Mouse (Mus musculus): Measurements from ENCODE around the gene Ngfr.
"Not testable (repeated sequence)": the region's sequence is repeated elsewhere in the genome, so short reads cannot be mapped to it uniquely, and the experiment has no call there.

Gene Ngfr

DNA sequence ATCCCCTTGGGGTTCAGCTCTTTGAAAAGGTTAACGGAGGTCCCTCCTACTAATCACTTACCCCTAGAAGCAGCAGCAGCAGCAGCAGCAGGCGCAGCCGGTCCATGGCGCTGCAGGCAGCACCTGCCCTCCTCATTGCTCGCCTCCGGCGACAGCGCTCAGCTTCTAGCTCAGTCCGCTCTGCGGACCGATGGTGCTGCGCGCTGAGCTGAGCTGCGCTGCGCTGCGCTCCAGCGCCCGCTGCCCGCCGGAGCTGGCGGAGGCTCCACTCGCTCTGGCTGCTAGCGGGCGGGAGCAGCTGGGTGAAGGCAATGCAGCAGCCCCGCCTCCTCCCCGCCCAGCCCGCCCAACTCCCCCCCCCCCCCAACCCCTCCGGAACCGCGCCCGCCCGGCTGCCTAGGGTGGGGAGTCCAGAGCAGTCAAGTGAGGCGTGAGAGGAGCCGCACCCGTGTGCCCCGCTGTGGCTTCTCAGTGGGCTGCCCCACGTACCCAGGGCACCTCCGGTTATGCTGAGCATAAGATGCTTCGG lies at the start of gene Ngfr:
Gene Ngfr (minus strand): TSS at position 313 of the 529 bp plus-strand sequence.
- DNase-seq = peak; percentile 13 to 45

DNA sequence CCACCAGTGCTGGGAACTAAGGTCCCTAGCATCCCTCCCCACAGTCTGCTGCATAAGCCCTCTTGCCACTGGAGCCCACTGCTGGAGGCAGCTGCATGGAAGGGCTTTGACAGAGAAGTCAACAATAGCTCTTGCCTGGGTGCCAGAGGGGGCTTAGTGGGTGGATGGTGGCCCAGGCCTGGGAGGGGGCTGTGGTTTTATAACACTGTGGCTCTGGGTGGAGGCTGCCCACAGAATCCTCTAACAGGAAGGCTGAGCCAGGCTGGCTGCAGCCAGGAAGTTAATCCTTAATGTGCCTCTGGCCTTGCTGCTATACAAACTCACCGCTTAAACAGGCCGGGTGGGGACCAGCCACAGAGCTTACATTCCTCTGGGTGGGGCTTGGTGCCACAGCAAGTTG lies 47.5 kb upstream of the Ngfr start:
- DNase-seq = no peak

DNA sequence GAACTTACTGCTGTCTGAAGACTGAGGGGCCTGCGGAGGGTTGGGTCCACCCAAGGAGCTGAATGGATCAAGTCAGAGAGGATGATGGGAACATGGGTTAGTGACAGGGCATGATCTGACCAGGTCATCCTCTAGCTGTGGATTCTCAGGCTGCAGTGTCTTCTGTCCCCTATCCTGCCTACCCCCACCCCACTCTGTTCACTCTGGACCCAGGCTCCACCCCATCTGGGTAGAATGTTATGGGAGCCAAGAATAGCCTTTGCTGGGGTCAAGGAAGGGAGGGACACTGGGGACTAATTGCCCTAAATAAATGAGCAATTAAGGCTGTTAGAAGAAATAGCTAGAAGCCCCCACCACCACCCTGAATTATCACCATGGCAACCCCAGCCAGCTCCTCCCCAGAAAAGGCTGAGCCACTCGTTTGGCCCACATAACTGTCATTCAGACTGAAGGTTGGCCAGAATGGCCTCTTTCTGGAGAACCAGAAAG lies 46.0 kb upstream of the Ngfr start:
- no peak for DNase-seq

DNA sequence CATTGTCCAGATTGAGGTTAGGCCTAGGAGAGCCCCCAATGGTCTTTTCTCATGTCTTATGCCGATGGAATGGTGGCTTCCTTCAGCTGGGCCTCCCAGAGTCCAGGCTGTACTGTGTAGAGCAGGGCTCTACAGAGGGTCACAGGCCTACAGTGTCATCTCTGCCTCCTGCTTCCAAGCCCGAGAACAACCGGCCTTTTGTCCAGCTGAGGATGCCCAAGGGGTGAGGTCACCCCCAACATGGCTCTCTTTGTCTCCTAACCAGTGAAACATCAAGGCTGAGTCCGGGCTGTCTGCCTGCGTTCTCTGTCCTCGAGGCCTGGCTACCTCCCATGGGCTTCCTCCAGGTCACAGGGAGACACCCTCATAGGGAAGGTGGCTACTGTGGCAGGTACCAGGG lies 44.9 kb upstream of the Ngfr start:
- DNase-seq = no peak

DNA sequence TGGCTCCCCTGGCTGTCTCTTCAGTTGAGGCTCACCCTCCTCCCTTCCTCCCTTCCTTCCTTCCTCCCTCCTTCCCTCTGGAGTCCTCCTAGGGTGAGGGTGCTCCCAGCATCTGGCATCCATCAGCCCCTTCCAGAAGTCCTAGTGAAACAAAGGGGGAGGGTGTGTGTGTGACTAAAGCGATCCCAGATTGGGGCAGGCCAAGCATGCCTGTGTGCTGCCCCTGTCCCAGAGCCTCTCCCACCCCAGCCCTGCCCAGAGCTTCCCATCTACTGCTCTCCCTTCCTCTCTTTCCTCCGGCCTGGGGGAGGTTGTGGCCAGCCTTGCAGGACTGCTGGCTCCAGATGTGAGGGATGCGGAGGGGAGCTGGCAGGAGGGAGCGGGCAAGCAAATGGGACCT lies 43.8 kb upstream of the Ngfr start:
- DNase-seq = no peak

GRCm38 (mm10) chr11:95630558-95630957 lies 43.0 kb upstream of the Ngfr start:
- no peak for DNase-seq

DNA sequence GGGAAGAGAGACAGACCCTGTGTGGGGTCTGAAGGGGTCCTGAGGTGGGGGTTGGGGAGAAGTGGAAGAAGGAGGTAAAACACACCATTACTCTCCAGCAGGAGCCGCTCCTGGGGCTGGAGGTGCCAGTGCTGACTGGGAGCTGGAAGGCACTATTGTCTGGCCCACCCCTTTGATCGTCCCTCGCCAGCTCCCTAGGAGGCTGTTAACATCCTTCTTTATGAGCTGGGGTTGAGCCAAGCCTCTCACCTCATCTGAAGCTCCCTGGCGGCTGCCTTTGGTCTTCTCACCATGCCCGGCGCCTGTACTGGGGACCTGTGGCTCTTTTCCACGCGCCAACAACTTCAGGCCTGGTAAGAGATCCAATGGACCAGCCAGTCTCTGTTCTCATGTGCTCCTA lies 34.9 kb upstream of the Ngfr start:
- no peak for DNase-seq

DNA sequence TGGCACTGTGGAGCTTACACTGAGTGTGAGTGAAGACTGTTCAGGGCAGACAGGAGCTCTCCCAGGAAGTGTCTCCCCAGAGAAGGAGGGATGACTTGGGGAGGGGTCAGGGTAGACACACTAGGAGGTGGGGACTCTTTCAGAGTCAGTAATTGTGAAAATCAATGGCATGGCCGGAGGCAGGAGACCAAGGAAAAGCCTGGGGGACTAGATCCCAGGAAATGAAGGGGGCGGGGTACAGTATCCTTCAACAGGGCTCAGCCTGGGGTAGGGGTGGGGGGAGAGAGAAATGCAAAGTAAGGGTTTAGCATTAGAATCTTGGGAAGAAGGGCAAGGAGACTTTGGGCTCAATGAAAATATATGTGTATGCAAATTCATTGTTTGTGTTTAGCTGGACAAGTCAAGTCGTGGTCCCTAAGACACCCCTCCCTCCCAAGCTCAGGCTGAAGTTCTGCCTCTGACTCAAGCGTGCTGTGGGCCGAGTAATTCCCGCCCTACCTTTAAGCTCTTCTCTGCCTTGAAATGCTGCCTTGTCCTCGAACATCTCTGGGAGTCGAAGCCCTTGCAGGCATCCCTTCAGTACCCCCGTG lies 34.1 kb upstream of the Ngfr start:
- no peak for DNase-seq

DNA sequence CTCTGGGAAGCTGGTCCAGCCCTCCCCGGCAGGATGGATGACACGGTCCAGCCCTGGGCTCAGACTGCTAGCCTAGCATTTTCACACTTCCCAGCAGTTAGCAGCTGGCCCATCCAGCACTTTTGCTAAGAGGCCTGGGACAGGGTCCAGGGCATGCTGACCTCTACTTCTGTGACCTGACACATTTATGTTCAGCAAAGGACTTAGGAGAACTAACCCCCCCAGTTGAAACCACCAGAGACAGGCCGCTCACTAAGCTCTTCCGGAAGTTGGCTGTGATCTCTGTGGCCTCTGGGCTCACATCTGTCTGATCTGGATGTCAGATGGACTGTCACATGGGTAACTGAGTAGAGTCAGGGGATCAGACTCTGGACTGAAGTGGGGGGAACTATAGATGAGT lies 33.5 kb upstream of the Ngfr start:
- DNase-seq = no peak

GRCm38 (mm10) chr11:95619886-95620444 lies 32.4 kb upstream of the Ngfr start:
- DNase-seq = no peak

GRCm38 (mm10) chr11:95619081-95619480 lies 31.5 kb upstream of the Ngfr start:
- no peak for DNase-seq

- peak; percentile 9 to 14 for DNase-seq
Measured at GRCm38 (mm10) chr11:95617785-95618465, 30.4 kb upstream of the Ngfr start.

DNA sequence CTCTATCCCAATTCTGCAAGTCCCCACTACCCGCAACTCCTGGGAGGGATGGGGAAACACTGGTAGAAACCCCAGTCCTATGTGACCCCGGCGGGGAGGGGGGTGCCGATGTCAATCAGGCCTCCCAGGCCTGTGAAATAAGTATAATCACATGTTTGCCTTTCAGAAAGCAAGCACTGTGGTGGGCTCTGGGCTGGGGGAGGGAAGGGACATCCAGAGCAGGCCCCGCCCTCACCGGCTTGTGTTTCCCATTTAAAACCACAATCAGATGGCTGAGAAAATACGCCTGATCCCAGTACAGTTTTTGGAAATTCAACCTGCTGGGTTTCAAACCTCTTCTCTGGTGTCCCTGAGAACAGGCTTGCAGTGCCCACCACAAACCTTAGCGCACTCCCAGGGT lies 27.2 kb upstream of the Ngfr start:
- no peak for DNase-seq

DNA sequence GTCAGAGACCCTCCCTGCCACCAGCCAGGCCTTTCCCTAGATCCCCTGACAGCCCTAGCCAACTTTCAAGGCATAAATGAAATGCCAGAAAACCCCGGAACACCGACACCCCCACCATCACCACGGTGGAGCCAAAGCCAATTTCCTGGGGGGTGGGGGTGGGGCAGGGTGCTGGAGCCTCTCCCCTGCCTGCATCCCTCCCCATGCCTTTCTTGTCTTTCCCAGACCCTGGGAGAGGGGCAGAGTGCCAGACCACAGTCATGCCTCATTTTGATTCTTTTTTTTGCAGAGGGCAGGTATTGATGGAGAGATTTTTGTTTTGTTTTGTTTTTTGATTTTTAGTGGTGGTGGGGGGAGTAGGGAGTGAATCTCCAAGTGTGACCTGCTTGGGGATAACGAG lies 23.7 kb upstream of the Ngfr start:
- no peak for DNase-seq

GRCm38 (mm10) chr11:95610391-95610902 lies 22.9 kb upstream of the Ngfr start:
- no peak for DNase-seq

GRCm38 (mm10) chr11:95609924-95610323 lies 22.4 kb upstream of the Ngfr start:
- no peak for DNase-seq

DNA sequence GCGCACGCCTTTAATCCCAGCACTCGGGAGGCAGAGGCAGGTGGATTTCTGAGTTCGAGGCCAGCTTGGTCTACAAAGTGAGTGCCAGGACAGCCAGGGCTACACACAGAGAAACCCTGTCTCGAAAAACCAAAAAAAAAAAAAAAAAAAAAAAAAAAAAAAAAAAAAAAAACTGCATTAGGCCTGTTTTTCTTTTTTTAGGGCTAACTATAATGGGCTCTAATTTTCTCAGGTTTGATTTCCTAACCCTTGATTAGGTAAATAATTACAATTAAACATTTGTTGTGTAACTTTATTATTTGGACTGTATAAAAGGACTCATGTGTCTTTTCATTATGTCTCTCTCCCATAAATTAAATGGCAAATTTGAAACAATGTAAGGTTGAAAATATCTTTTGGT lies 19.8 kb upstream of the Ngfr start:
- not testable (repeated sequence) for DNase-seq

DNA sequence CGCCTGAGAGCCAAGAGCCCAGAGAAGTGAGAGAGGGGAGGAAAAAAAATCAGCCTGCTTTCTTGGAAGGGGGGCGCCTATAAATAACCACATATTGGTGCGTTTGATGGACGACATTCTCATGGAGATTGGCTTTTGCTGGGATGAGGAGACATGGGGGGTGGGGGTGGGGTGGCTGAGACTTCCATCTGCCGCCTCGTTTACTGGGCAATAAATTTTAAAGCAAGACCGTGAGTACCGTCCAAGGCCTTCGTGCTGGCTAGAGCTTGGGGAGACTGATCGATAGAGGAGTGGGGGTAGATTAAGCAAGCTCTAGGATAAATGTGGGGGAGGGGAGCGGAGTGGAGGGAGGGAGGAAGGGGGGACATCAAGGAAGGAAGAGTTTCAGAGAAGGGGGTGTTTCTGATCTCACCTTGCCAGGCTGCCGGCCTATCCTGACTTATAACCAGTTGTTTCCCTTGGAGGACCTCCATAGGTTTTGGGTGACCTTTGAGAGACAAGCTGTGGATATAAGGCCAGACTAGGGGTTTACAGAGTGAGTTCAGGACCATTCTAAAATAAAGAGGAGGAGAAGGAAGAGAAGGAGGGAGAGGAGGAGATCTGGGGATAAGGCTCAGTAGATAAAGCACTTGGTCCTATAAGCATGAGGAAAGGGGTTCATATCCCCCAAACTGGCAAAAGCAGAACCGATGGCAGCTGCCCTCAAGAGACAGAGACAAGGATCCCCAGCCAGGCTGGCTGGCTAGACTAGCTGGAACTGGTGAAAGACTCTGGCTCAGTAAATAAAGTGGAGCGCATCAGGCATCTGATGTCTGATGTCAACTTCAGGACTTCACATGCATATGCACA lies 10.9 kb upstream of the Ngfr start:
- no peak for DNase-seq

DNA sequence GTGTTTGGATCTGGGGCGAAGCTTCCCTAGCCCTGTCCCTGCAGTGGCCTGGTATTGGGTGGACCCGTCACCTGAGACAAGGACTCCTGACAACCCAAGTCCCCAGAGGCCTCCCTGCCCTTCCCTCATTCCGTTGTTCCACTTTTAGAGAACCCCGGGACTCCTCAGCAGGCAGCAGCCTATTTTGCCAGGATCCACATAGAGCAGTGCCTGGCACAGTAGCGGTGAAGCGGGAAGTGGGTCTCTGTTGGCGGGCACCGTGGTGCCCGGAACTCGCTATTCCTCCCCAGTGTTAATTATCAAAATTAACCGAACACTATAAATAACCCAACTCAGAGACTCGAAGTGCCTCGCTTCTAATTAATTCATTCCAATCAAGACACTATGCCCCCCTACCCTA lies 10.2 kb upstream of the Ngfr start:
- DNase-seq = no peak

DNA sequence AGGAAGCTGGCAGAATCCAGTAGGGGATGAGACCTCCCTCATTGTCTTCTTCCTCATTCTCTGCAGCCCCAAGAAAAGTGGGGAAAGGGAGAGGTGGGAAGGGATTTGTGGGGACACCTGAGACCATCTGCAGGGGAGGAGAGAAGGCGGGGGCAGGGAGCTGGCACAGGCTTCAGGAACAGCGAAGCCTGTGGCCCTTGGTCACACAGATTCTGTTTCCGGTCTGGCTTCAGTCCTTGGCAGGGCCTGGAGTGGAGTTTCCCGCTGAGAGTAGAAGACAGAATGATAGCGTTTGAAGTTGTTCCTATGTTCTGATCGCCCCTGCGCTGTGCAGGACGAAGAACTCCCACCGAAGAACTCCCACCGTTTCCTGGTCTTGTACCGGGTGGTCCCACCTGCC lies 9.2 kb upstream of the Ngfr start:
- DNase-seq = no peak

- DNase-seq = no peak
Measured at GRCm38 (mm10) chr11:95596150-95596515, 8.6 kb upstream of the Ngfr start.

DNA sequence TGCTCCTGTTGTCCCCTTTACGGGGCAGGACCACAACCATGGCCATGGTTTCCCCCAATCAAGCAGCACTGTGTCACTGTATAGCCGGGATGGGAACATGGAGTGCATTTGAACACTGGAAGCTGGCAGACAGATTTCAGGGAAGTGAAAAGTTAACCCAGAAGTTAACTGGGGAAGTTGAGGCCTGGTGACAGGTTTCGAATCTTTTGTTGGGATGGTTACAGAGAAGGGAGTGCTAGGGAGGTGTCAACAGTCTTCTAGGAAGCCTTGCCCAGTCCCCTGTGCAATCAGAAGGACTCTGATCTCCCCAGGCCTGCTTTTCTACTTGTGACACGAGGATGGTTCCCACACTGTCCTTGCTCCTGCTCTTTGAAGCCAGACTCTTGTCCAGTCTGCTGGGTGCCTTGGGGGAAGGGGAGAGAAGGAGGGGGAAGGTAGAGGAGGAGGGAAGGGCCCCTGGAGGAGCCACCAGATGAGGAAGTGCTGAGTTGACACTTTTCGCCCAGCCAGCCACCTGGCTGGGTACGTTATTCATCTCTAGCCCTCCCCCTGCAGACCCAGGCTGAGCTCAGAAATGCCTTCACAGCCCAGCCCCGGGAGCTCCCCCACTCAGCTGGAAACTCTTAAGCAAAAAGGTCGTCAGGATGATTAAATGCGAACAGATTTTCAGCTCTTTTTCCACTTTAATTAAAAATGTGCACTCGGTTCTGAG lies 8.1 kb upstream of the Ngfr start:
- DNase-seq = no peak

All from cerebellum, adult 18-20 months (tissue).